Mouse (Mus musculus) small intestine, adult 2 months (tissue): Measurements from ENCODE around the gene Kif1a. TPM values are rescaled to one million over a fixed set of nuclear protein-coding genes. Genes with fewer than 3 reads are reported as not detected.

Experiments used
- H3K27ac ChIP-seq: fragments of 200-500 bp; 2 replicates; pipeline ENCODE4 v1.5.1; 2012; ENCODE audit warnings: low read depth, low read length, control low read depth, inconsistent platforms; ENCODE audit not compliant: insufficient read depth
- H3K27me3 ChIP-seq: fragments of 200-500 bp; 2 replicates; pipeline ENCODE4 v1.6.1; 2012; ENCODE audit warnings: mild to moderate bottlenecking, moderate library complexity, low read length, inconsistent platforms; ENCODE audit not compliant: control insufficient read depth, insufficient read depth
- H3K36me3 ChIP-seq: fragments of 200-500 bp; 2 replicates; pipeline ENCODE4 v1.6.1; 2012; ENCODE audit warnings: mild to moderate bottlenecking, low read length, control low read depth, inconsistent platforms; ENCODE audit not compliant: control insufficient read depth, insufficient read depth
- H3K4me1 ChIP-seq: fragments of 200-500 bp; 2 replicates; pipeline ENCODE4 v1.6.1; 2012; ENCODE audit warnings: low read length, inconsistent platforms, mixed read lengths; ENCODE audit not compliant: control insufficient read depth, insufficient read depth, insufficient read length
- H3K4me3 ChIP-seq: fragments of 200-500 bp; 2 replicates; pipeline ENCODE4 v1.5.1; 2012; ENCODE audit warnings: low read depth, mild to moderate bottlenecking, control low read depth, inconsistent platforms, low read length, moderate library complexity
- CTCF ChIP-seq: fragments of 200-500 bp; IDR thresholded peaks from 2 replicates; pipeline ENCODE4 v1.5.1; 2012; ENCODE audit warnings: low read depth, mild to moderate bottlenecking, control low read depth, inconsistent platforms, low read length, moderate library complexity, mixed read lengths; ENCODE audit not compliant: insufficient replicate concordance, insufficient read length; ENCODE audit errors: extremely low read depth
- POLR2A ChIP-seq: fragments of 200-500 bp; IDR thresholded peaks from 2 replicates; pipeline ENCODE4 v1.6.1; 2012; ENCODE audit warnings: low read depth, mild to moderate bottlenecking, control low read depth, inconsistent platforms, low read length, moderate library complexity
- WGBS: fragments of 180-500 bp; shearing (Covaris S2); methylation state at CpG from one replicate; pipeline ENCODE4 v1.1.7; 2018; 5-methylcytosine and 5-hydroxymethylcytosine counted together
- polyA plus RNA-seq: library from polyadenylated mRNA; depleted of rRNA; stranded (reverse); fragments of >200 nt; gene quantifications from 2 replicates; pipeline ENCODE4 v1.2.3, GENCODE M21; 2012; rRNA removed

Gene Kif1a
- polyA plus RNA-seq: 1.3 and 2.0 TPM in 2 replicates

GRCm38 (mm10) chr1:93101571-93102061, at the start of gene Kif1a:
Kif1a (minus strand) TSS chr1:93101951.
- H3K36me3 ChIP-seq: no peaks in the 10 kb centered on the region

GRCm38 (mm10) chr1:93150907-93151661, 49.3 kb upstream of the Kif1a start:
- TF ChIP-seq CTCF: no peak
- TF ChIP-seq POLR2A: no peak
- Histone ChIP-seq H3K4me1 (no peaks in the 10 kb centered on the region), H3K36me3 (no peaks in the 10 kb centered on the region), H3K27me3 (no peaks in the 10 kb centered on the region), H3K4me3 (no peak overlapping the region), H3K27ac (no peak overlapping the region)
- 68% methylated on average over 2 of the region's 2 CpGs for WGBS

More at GRCm38 (mm10) chr1:93101571-93102061, at the start of gene Kif1a:
- no peaks in the 10 kb centered on the region; the same call in 1 of the 2 replicates for H3K4me1 ChIP-seq
- no peak for TF ChIP-seq CTCF
- no peak for TF ChIP-seq POLR2A
- no peak within 1 kb of the TSS for H3K27ac ChIP-seq
- 2% methylated on average over 39 of the region's 39 CpGs for WGBS
- H3K27me3 ChIP-seq: peaks cover 35% of the 10 kb centered on the region
- peak within 1 kb of the TSS; percentile 42 for H3K4me3 ChIP-seq

GRCm38 (mm10) chr1:93144176-93144575, 42.4 kb upstream of the Kif1a start:
- Histone ChIP-seq H3K4me3 (no peak overlapping the region), H3K4me1 (no peaks in the 10 kb centered on the region), H3K27ac (no peak overlapping the region), H3K27me3 (no peaks in the 10 kb centered on the region), H3K36me3 (no peaks in the 10 kb centered on the region)
- WGBS: 79% methylated on average over 9 of the region's 9 CpGs
- TF ChIP-seq POLR2A (no peak), CTCF (no peak)

GRCm38 (mm10) chr1:93142871-93143270, 41.1 kb upstream of the Kif1a start:
- Histone ChIP-seq H3K4me3 (no peak overlapping the region), H3K36me3 (no peaks in the 10 kb centered on the region), H3K4me1 (peaks cover 9% of the 10 kb centered on the region; the same call in 1 of the 2 replicates), H3K27me3 (no peaks in the 10 kb centered on the region), H3K27ac (no peak overlapping the region)
- WGBS: 86% methylated on average over 1 of the region's 1 CpGs
- TF ChIP-seq POLR2A: no peak

GRCm38 (mm10) chr1:93139713-93140112, 38.0 kb upstream of the Kif1a start:
- no peak for TF ChIP-seq CTCF
- TF ChIP-seq POLR2A: no peak
- WGBS: 71% methylated on average over 7 of the region's 7 CpGs
- Histone ChIP-seq H3K36me3 (no peaks in the 10 kb centered on the region), H3K27me3 (no peaks in the 10 kb centered on the region), H3K27ac (no peak overlapping the region), H3K4me3 (no peak overlapping the region), H3K4me1 (peaks cover 10% of the 10 kb centered on the region; the same call in 1 of the 2 replicates)

- TF ChIP-seq CTCF (no peak), POLR2A (0 out of 2 replicates have a peak, but pooled peaks have one; percentile 6)
- WGBS: 28% methylated on average over 6 of the region's 6 CpGs
- Histone ChIP-seq H3K27ac (peak overlapping the region; percentile 21), H3K4me3 (no peak overlapping the region), H3K27me3 (no peaks in the 10 kb centered on the region), H3K4me1 (peaks cover 10% of the 10 kb centered on the region; the same call in 1 of the 2 replicates), H3K36me3 (no peaks in the 10 kb centered on the region)
These were observed 36.8 kb upstream of the Kif1a start for GRCm38 (mm10) chr1:93138534-93138933.

- no peak within 1 kb of the TSS for H3K4me3 ChIP-seq
- TF ChIP-seq POLR2A (no peak), CTCF (no peak)
- no peaks in the 10 kb centered on the region for H3K36me3 ChIP-seq
- 90% methylated on average over 12 of the region's 12 CpGs for WGBS
- no peak within 1 kb of the TSS for H3K27ac ChIP-seq
- peaks cover 15% of the 10 kb centered on the region for H3K4me1 ChIP-seq
- no peaks in the 10 kb centered on the region for H3K27me3 ChIP-seq
These were observed 33.3 kb upstream of the Kif1a start, which contains the start of gene Agxt for GRCm38 (mm10) chr1:93135036-93135526. Agxt (plus strand) TSS chr1:93135240.

GRCm38 (mm10) chr1:93132676-93133075, 30.9 kb upstream of the Kif1a start:
- peaks cover 13% of the 10 kb centered on the region for H3K4me1 ChIP-seq
- no peak overlapping the region for H3K27ac ChIP-seq
- no peaks in the 10 kb centered on the region for H3K36me3 ChIP-seq
- 30% methylated on average over 8 of the region's 8 CpGs for WGBS
- H3K27me3 ChIP-seq: no peaks in the 10 kb centered on the region
- no peak overlapping the region for H3K4me3 ChIP-seq
- TF ChIP-seq POLR2A: no peak
- TF ChIP-seq CTCF: no peak
